Mouse (Mus musculus): ENCODE measurements around the gene Syk. TPM values are rescaled to one million over a fixed set of nuclear protein-coding genes. Genes with fewer than 3 reads are reported as not detected.

Gene Syk
- polyA plus RNA-seq, 1 experiment from 2014 or later = 1.8 TPM

DNA sequence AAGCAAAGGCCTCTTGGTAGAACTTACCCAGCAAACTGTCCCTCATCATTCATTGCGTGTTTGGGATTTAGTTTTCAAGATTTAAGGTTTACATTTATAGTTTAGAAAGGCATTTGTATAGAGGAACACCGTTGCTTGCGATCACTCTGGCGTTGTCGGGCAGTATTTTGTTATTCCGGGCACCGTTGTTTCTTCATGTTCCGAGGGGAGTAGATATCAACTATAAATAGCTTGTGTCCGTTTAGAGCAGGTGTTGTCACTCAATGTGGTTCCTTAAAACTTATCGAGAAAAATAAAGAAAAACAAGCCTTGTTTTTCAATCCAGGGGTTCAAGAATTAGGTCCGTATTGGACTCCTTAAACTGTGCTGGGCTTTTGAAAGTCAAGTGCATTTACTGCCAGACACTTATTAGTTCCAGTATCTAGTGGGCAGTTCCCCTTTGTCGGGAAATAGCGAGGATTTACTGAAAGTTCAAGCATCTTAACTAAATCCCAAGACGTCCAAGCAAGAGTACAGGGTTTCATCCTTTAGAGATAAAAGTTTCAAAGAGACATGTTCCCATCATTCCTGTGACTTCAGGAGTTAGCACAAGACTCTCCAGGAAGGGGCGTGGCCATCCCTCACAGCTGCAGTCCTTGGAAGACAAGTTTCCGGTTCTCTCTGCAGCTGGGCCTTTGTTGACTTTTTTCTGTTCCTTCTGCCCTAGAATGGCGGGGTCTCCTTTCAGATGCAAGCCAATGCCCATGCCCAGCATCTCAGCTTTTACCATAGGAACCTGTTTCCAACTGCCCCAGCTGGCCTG lies 1.9 kb downstream of the Syk start:
- peaks cover 9% of the 10 kb centered on the region for H3K4me1 ChIP-seq (replicated peaks)
- 73% methylated on average over 17 of the region's 17 CpGs for WGBS
- peaks cover 28% of the 10 kb centered on the region for H3K27me3 ChIP-seq
- H3K27ac ChIP-seq = no peak overlapping the region
- no peak overlapping the region for H3K9ac ChIP-seq
- no peak overlapping the region for H3K4me2 ChIP-seq
- H3K36me3 ChIP-seq = no peaks in the 10 kb centered on the region
- no peak overlapping the region for H3K4me3 ChIP-seq
- ATAC-seq (ENCODE audit: low FRiP score) = no peak
- no peaks in the 10 kb centered on the region for H3K9me3 ChIP-seq

DNA sequence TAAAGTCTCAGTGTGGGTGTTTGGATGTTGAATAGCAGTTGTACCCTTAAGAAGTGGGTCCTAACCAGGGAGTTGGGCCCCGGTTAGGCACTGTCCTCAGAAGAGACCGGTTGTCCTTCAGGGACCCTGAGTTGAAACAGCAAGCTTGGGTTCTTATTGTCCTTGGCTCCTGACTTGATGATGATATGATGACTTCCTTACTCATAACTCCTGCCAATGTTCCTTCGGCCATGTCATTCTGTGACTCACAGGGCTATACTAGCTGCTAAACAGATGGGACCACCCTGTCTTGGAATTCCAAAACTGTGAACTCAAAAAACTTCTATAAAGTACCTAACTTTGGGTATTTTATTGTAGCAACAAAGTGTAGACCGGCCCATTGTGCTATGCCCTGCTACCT lies 4.8 kb downstream of the Syk start:
- Histone ChIP-seq H3K27ac (no peak overlapping the region), H3K9ac (no peak overlapping the region), H3K4me3 (no peak overlapping the region), H3K4me1 (replicated peaks) (peaks cover 8% of the 10 kb centered on the region), H3K36me3 (no peaks in the 10 kb centered on the region), H3K27me3 (peaks cover 19% of the 10 kb centered on the region), H3K9me3 (no peaks in the 10 kb centered on the region), H3K4me2 (no peak overlapping the region)
- ATAC-seq (ENCODE audit: low FRiP score) = no peak
- WGBS = 93% methylated on average over 4 of the region's 4 CpGs

- no peak overlapping the region for H3K4me2 ChIP-seq
- no peak overlapping the region for H3K4me3 ChIP-seq
- no peaks in the 10 kb centered on the region; the same call in 1 of the 2 replicates for H3K9me3 ChIP-seq
- H3K27ac ChIP-seq = no peak overlapping the region
- H3K36me3 ChIP-seq = no peaks in the 10 kb centered on the region
- ATAC-seq (ENCODE audit: low FRiP score) = no peak
- H3K4me1 ChIP-seq (replicated peaks) = no peaks in the 10 kb centered on the region
- H3K27me3 ChIP-seq = peaks cover 9% of the 10 kb centered on the region
- WGBS = 93% methylated on average over 4 of the region's 4 CpGs
- no peak overlapping the region for H3K9ac ChIP-seq
Observed at GRCm38 (mm10) chr13:52589043-52589442, 6.1 kb downstream of the Syk start.

- H3K9me3 ChIP-seq = no peaks in the 10 kb centered on the region; the same call in 1 of the 2 replicates
- no peaks in the 10 kb centered on the region for H3K4me1 ChIP-seq (replicated peaks)
- H3K36me3 ChIP-seq = no peaks in the 10 kb centered on the region
- H3K27me3 ChIP-seq = no peaks in the 10 kb centered on the region
- 97% methylated on average over 4 of the region's 4 CpGs for WGBS
- no peak for ATAC-seq (ENCODE audit: low FRiP score)
- H3K27ac ChIP-seq = no peak overlapping the region
- H3K4me2 ChIP-seq = no peak overlapping the region
- no peak overlapping the region for H3K9ac ChIP-seq
- no peak overlapping the region for H3K4me3 ChIP-seq
Observed at GRCm38 (mm10) chr13:52591831-52592230, 8.9 kb downstream of the Syk start.

GRCm38 (mm10) chr13:52596692-52597091 lies 13.7 kb downstream of the Syk start:
- Histone ChIP-seq H3K9me3 (no peaks in the 10 kb centered on the region; the same call in 1 of the 2 replicates), H3K4me1 (replicated peaks) (no peaks in the 10 kb centered on the region), H3K27me3 (no peaks in the 10 kb centered on the region), H3K36me3 (no peaks in the 10 kb centered on the region), H3K4me3 (no peak overlapping the region), H3K9ac (no peak overlapping the region), H3K4me2 (no peak overlapping the region), H3K27ac (no peak overlapping the region)
- WGBS = 73% methylated on average over 5 of the region's 5 CpGs
- no peak for ATAC-seq (ENCODE audit: low FRiP score)

- H3K9me3 ChIP-seq = no peaks in the 10 kb centered on the region; the same call in 1 of the 2 replicates
- WGBS = 71% methylated on average over 11 of the region's 11 CpGs
- no peaks in the 10 kb centered on the region for H3K36me3 ChIP-seq
- ATAC-seq (ENCODE audit: low FRiP score) = no peak
- H3K27ac ChIP-seq = no peak overlapping the region
- H3K4me1 ChIP-seq (replicated peaks) = no peaks in the 10 kb centered on the region
- H3K9ac ChIP-seq = no peak overlapping the region
- no peak overlapping the region for H3K4me2 ChIP-seq
- no peak overlapping the region for H3K4me3 ChIP-seq
- no peaks in the 10 kb centered on the region for H3K27me3 ChIP-seq
Observed at GRCm38 (mm10) chr13:52597092-52597678, 14.2 kb downstream of the Syk start.

DNA sequence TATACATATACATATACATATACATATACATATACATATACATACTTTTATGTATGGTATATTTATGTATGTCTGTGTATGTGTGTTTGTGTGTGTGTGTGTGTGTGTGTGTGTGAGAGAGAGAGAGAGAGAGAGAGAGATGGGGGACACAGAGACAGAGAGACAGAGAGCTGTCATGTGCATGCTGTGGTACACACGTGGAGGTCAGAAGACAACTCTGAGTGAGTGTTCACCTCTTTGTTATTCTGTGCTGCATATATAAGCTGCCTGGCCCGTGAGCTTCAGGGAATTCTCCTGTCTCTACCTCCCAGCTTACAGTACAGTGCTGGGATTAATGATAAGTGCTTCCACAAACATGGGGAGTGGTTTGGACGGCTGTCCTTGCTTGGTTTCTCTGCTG lies 15.3 kb downstream of the Syk start:
- Histone ChIP-seq H3K9ac (no peak overlapping the region), H3K4me1 (replicated peaks) (peaks cover 3% of the 10 kb centered on the region; the same call in 1 of the 2 replicates), H3K36me3 (no peaks in the 10 kb centered on the region), H3K4me2 (no peak overlapping the region), H3K27ac (no peak overlapping the region), H3K4me3 (no peak overlapping the region), H3K9me3 (no peaks in the 10 kb centered on the region; the same call in 1 of the 2 replicates), H3K27me3 (no peaks in the 10 kb centered on the region)
- WGBS = 58% methylated on average over 3 of the region's 3 CpGs
- ATAC-seq (ENCODE audit: low FRiP score) = no peak

- Histone ChIP-seq H3K4me3 (no peak overlapping the region), H3K9ac (no peak overlapping the region), H3K36me3 (no peaks in the 10 kb centered on the region), H3K4me2 (no peak overlapping the region), H3K27me3 (no peaks in the 10 kb centered on the region), H3K27ac (no peak overlapping the region), H3K9me3 (no peaks in the 10 kb centered on the region), H3K4me1 (replicated peaks) (peaks cover 13% of the 10 kb centered on the region)
- 63% methylated on average over 4 of the region's 4 CpGs for WGBS
- no peak for ATAC-seq (ENCODE audit: low FRiP score)
Observed at GRCm38 (mm10) chr13:52600015-52600643, 17.2 kb downstream of the Syk start.

- WGBS = 60% methylated on average over 4 of the region's 4 CpGs
- no peak for ATAC-seq (ENCODE audit: low FRiP score)
- Histone ChIP-seq H3K4me3 (no peak overlapping the region), H3K9ac (no peak overlapping the region), H3K4me1 (replicated peaks) (peaks cover 13% of the 10 kb centered on the region), H3K4me2 (no peak overlapping the region), H3K27ac (no peak overlapping the region), H3K36me3 (no peaks in the 10 kb centered on the region), H3K27me3 (no peaks in the 10 kb centered on the region), H3K9me3 (no peaks in the 10 kb centered on the region)
Observed at GRCm38 (mm10) chr13:52602752-52603151, 19.8 kb downstream of the Syk start.

DNA sequence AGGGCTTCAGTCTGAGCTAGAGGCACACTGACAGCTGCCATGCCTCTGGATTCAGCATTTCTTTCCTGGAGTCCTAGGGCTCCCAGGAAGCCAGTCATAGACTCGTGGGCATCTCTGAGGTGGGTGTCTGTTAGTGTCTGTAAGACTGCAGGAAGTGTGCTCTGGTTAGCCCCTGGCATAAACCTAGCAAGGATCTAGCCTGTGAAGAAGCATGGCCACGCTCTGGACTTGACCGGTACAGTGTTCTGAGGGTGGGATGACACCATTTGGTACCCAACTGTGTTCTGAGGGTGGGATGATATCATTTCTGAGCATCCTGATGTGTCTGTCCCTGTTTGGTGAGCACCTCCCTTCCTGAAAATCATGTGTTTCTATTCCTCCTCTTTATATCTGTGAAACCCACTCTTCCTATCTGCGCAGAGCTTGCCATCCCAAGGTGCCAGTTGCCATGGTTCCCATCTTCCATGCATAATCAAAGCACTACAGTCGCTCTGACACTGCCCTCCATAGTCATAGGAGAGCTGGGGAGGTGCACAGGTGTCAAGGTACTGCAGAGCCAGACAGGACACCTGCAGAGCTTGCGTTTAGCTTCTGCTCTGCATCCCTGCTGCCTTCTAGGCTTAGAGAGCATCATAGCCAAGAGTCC lies 20.9 kb downstream of the Syk start:
- 74% methylated on average over 6 of the region's 6 CpGs for WGBS
- H3K27ac ChIP-seq = 0 out of 2 replicates have a peak overlapping the region, but pooled peaks have one; percentile 18

DNA sequence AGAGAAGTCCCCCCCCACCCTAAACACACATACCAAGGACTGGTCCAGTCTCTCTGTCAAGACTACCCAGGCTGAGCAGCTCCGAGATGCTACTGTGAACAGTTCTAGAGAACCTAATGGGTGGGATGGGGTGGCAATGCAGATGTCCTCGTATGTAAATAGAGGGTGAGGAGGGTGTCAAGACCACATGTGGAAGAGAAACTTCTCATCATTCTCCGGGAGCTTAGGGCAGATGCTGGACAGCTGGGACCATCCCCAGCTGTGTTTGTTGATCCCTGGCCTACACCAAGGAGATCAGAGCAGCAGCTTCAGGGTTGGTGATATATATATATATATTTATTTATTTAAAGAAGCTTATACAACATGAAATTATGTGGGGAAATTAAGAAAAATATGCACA lies 22.0 kb downstream of the Syk start:
- Histone ChIP-seq H3K4me1 (replicated peaks) (peaks cover 13% of the 10 kb centered on the region), H3K27me3 (no peaks in the 10 kb centered on the region), H3K4me2 (no peak overlapping the region), H3K27ac (no peak overlapping the region), H3K36me3 (no peaks in the 10 kb centered on the region), H3K4me3 (no peak overlapping the region), H3K9me3 (no peaks in the 10 kb centered on the region), H3K9ac (no peak overlapping the region)
- no peak for ATAC-seq (ENCODE audit: low FRiP score)
- 82% methylated on average over 3 of the region's 3 CpGs for WGBS

More for the DNA sequence above, 20.9 kb downstream of the Syk start:
- Histone ChIP-seq H3K4me3 (no peak overlapping the region), H3K36me3 (no peaks in the 10 kb centered on the region), H3K9ac (no peak overlapping the region), H3K9me3 (no peaks in the 10 kb centered on the region), H3K4me1 (replicated peaks) (peaks cover 13% of the 10 kb centered on the region), H3K27me3 (no peaks in the 10 kb centered on the region), H3K4me2 (no peak overlapping the region)
- ATAC-seq (ENCODE audit: low FRiP score) = no peak

- Histone ChIP-seq H3K4me2 (no peak overlapping the region), H3K36me3 (no peaks in the 10 kb centered on the region), H3K9ac (no peak overlapping the region), H3K9me3 (no peaks in the 10 kb centered on the region), H3K27ac (no peak overlapping the region), H3K4me1 (replicated peaks) (peaks cover 13% of the 10 kb centered on the region), H3K4me3 (no peak overlapping the region), H3K27me3 (no peaks in the 10 kb centered on the region)
- WGBS = 80% methylated on average over 4 of the region's 4 CpGs
- ATAC-seq (ENCODE audit: low FRiP score) = no peak
Observed at GRCm38 (mm10) chr13:52605911-52606310, 22.9 kb downstream of the Syk start.
